Mouse (Mus musculus) gastrocnemius, adult 8-10 months (tissue): Measurements from ENCODE around the gene Slit3. TPM values are rescaled to one million over a fixed set of nuclear protein-coding genes. Genes with fewer than 3 reads are reported as not detected.

ENCODE experiments used
- DNase-seq, 2 experiments: peaks; one replicate each; pipeline ENCODE4 v3.0.0; 2022; ENCODE audit warnings: low spot score in 2 of 2
- total RNA-seq, 4 experiments: library from RNA; stranded (reverse); gene quantifications; 2 replicates each; pipeline ENCODE4 v1.2.4; 2022

Gene Slit3
- total RNA-seq, 4 experiments from 2014 or later = 5.1 to 11.7 (median 6.9) TPM

DNA sequence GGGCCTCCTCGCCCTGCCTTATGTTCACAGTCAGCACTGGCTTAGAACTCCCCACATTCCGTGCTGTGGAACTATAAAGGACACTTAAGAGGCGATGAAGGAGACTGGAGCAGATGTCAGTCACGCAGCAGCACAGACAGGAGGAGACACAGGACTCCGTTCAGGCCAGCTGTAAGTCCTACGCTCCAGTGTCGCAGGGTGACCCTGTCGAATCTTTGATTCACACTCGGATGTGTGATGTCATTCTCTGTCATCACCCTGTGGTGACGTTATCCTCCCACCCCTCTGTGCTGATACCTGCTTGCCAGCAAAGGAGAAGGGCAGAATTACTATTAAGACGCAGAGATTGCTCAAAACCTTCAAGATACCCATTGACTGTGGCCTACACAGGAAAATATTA lies 448.9 kb downstream of the Slit3 start:
- no peak for DNase-seq

DNA sequence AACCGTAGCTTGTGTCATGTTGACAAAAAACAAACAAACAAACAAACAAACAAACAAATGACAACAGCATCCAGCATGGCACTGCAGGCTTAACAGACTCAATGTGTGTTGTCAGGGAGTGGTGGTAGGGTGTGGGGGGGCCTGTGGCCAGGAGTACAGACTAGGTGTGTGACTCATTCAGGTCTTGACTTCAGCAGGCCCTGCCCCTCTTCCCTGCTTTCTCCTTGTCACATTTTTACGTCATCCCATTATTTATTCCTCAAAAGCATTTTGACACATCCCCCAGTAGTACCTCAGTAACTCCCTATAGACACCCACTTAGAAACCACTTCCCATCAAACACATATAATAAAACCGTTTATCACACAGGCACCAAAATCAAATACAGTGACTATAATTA lies 450.9 kb downstream of the Slit3 start:
- no peak for DNase-seq

DNA sequence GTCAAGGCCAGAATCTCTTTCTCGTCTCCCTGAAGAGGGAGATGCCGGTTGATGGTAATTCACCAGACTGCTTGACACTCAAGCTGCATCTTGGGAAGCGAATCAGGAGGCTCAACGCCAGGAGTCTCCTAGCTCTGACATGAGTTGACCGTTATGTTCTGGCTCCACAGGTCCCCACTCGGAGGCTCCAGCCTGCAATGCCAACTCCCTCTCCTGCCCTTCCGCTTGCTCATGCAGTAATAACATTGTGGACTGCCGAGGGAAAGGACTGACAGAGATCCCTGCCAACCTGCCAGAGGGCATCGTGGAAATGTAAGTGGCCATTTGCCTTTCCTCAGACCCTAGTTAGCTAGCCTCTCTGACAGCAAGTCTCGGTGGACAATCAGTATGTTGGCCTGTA lies 457.8 kb downstream of the Slit3 start:
- no peak for DNase-seq

- DNase-seq = no peak
Observed at GRCm38 (mm10) chr11:35582591-35582990, 461.6 kb downstream of the Slit3 start.

- no peak for DNase-seq
Observed at GRCm38 (mm10) chr11:35583633-35584032, 462.6 kb downstream of the Slit3 start.

DNA sequence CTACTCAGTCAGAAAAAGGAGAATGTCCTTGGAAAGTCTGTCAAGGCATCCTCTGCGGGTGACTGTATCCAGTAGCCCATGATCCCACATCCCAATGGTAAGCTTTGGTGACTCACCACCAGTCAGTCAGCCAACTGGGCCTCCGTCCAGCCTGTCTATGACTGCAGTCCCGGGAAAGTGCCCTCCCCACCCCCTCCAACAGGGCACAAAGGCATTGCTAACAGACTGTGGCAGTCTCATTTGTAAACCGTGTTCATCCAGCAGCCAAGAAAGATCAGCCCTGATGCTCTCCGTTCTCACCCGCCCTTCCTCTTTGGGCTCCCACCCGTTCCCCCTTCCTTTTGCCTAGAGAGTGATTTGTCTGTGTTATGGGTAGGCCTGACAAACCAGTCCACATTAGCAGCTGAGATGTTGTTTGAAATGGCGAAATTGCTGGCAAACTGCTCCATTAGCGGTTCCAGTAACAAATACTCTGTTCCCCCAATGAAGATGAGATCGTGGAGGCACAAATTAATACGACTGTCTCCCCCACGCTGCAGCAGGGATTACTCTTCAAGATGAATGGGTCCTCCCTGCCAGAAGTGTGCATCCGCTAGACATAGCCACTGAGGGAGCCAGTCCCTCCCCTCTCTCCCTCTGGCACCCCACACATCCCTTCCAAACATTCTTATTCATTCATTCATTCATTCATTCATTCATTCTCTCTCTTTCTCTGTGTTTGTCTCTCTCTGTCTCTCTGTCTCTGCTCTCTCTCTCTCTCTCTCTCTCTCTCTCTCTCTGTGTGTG lies 466.3 kb downstream of the Slit3 start:
- peak; percentile 21 to 30 for DNase-seq

- DNase-seq = no peak
Observed at GRCm38 (mm10) chr11:35589892-35590291, 468.9 kb downstream of the Slit3 start.

GRCm38 (mm10) chr11:35593146-35594034 lies 472.4 kb downstream of the Slit3 start:
- DNase-seq = no peak

DNA sequence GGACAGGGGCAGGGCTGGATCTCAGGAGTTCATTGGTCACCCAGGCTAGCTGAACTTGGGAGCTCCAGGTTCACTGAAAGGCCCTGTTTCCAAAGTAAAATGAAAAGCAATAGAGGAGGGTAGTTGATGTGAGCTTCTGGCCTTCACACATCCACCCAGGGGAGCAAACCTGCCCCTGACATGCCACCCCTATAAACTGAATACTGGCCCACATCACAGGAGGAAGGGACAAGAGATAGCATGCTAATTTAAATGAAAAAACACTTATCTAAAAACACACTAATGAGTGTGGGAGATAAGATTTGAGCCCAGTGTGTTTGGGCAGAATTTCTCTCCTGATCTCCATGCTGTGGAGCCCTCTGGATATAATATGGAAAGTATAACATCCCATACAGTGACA lies 475.0 kb downstream of the Slit3 start:
- no peak for DNase-seq

DNA sequence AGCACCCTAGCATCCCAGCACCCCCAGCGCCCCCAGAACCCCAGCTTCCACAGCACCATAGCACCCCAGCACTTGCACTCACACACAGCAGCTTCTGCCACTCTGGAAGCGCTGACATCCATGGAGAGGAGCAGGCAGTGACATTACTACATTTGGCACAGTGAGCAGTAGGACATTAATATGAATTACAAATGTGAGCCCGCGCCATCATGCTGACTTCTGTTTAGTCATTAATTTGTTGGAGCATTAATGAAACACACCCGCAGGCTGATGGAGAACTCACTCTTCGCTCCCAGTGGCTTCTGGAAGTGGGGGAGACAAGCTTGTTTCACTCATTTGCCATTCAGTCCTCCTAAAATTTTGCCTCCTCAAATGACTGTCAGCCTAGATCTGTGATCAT lies 476.9 kb downstream of the Slit3 start:
- DNase-seq = no peak

- no peak for DNase-seq
Observed at GRCm38 (mm10) chr11:35598732-35599131, 477.7 kb downstream of the Slit3 start.

- DNase-seq = no peak
Observed at GRCm38 (mm10) chr11:35601652-35602240, 480.7 kb downstream of the Slit3 start.

DNA sequence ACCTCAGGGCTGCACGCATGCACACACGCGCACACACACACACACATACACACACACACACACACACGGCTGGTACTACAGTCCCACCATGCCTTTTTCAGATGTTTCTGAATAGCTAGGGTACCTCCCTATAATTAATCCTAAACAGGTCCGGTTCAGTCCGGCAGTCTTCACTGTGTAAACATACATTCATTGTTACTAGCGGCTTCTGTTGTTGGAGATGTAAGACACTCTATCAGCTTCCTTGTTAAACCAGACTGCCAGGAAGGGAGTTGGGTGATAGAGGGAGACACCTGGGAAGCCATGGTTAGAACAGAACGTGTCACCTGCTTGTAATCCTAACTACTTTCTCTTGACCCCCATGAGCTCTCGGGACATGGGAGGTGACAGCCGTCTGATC lies 481.6 kb downstream of the Slit3 start:
- no peak for DNase-seq

DNA sequence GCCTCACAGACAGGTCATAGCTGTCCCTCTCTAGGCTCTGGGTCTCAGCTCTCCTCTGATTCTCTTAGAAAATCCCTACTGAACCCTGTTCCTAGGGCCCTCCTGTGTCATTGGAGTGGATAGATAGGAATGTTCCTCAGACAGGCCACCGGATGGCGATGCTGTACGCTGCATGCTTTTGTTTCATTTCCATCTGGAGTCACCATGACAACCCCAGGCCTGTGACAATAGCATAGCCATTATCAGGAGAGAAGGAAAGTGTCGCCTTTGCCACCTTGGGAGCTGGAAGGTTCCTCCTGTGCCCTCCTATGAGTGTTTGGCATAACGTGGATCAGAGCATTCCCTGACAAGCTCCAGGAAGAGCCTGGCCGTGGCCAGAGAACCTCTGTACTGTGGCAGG lies 482.9 kb downstream of the Slit3 start:
- no peak for DNase-seq

- no peak for DNase-seq
Observed at GRCm38 (mm10) chr11:35604848-35605790, 484.1 kb downstream of the Slit3 start.

GRCm38 (mm10) chr11:35607191-35607590 lies 486.2 kb downstream of the Slit3 start:
- no peak for DNase-seq

GRCm38 (mm10) chr11:35608794-35609193 lies 487.8 kb downstream of the Slit3 start:
- no peak for DNase-seq

- DNase-seq = no peak
Observed at GRCm38 (mm10) chr11:35612262-35612896, 491.4 kb downstream of the Slit3 start.

DNA sequence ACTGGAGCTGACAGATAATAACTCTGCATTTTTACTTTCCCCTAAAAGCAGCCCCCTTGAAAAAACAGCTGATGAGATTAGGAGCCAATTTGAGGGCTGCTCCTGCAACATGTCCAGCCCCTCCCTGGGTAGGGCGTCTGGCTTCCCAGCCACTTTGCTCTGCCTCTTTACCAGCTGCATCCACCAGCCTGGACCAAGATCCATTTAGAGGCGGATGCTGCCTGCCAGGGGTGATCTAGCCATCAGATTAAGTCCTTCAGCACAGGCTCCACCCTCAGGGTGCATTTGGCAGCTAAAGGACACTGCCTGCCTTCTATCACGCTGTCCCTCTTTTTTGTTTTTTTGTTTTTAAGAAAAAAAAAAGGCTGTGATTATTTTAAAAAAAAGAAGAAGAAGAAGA lies 493.5 kb downstream of the Slit3 start:
- no peak for DNase-seq

- DNase-seq = no peak
Observed at GRCm38 (mm10) chr11:35619421-35619820, 498.4 kb downstream of the Slit3 start.

DNA sequence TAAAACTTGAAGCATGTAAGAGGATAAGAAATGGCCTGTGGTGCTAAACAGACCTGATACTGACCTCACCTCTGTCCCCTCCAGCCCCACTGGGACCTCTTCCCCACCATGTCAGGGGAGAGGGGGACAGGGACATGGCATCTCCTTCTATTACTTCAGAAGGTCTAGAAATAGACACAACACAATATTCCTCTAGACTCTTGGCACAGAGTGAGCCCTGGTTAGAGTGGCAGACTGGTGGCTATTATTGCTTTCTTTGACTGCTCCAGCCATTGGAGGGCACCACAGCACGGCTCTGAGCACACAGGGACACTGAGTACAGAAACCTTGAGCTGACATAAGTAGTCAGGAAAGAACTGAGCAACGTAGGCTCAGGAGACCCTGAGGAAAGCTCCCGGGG lies 501.7 kb downstream of the Slit3 start:
- DNase-seq = no peak
